Mouse (Mus musculus) testis, adult 2 months (tissue): ENCODE measurements at regions not wholly inside any gene's neighbourhood (a gene's known extent, or its start where the extent isn't known, plus 50 kb on each side); places are given as distances from the start of the nearest gene placed in this dataset.

Experiments used
- H3K27ac ChIP-seq: fragments of 200-500 bp; 2 replicates; pipeline ENCODE4 v1.5.1; 2012; ENCODE audit warnings: low read depth, low read length; ENCODE audit not compliant: control insufficient read depth, insufficient read depth
- H3K27me3 ChIP-seq: fragments of 200-500 bp; 2 replicates; pipeline ENCODE4 v1.6.1; 2012; ENCODE audit warnings: mild to moderate bottlenecking, low read length, moderate library complexity; ENCODE audit not compliant: control insufficient read depth, insufficient read depth
- H3K36me3 ChIP-seq: fragments of 200-500 bp; 2 replicates; pipeline ENCODE4 v1.6.1; 2012; ENCODE audit warnings: mild to moderate bottlenecking, low read length; ENCODE audit not compliant: control insufficient read depth, insufficient read depth
- H3K4me1 ChIP-seq: fragments of 200-500 bp; 2 replicates; pipeline ENCODE4 v1.6.1; 2012; ENCODE audit warnings: low read length; ENCODE audit not compliant: control insufficient read depth, insufficient read depth
- H3K4me3 ChIP-seq: fragments of 200-500 bp; 2 replicates; pipeline ENCODE4 v1.5.1; 2012; ENCODE audit warnings: low read depth, mild to moderate bottlenecking, low read length, moderate library complexity, mixed read lengths; ENCODE audit not compliant: control insufficient read depth
- CTCF ChIP-seq: fragments of 200-500 bp; IDR thresholded peaks from 2 replicates; pipeline ENCODE4 v1.5.1; 2012; ENCODE audit warnings: low read depth, mild to moderate bottlenecking, inconsistent platforms, low read length, moderate library complexity; ENCODE audit not compliant: control insufficient read depth, insufficient read depth, insufficient replicate concordance
- POLR2A ChIP-seq: fragments of 200-500 bp; IDR thresholded peaks from 2 replicates; pipeline ENCODE4 v1.6.1; 2012; ENCODE audit warnings: low read depth, mild to moderate bottlenecking, inconsistent platforms, low read length, moderate library complexity; ENCODE audit not compliant: control insufficient read depth

DNA sequence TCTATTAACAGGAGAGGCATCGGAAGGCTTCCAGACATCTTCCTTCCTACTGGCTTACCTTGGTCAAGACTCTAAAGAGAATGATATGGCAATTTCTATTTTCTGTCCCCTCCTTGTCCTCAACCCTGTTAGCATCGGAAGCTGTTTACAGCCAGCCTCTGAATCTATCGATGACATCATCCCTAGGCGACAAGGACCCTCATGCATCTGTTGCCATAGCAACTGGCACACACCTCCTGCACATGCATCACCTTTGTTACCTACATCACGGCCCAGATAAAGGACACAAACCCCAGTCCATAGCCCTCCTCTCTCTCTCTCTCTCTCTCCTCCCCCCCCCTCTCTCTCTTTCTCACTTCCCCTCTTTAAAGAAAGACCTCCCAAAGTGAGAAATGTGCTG, 123.1 kb upstream of the Cdkn3 start:
- H3K27ac ChIP-seq, result no peak overlapping the region
- no peaks in the 10 kb centered on the region for H3K36me3 ChIP-seq
- no peaks in the 10 kb centered on the region for H3K27me3 ChIP-seq
- H3K4me3 ChIP-seq, result no peak overlapping the region; the same call in 1 of the 2 replicates
- peaks cover 21% of the 10 kb centered on the region for H3K4me1 ChIP-seq
- TF ChIP-seq CTCF, result no peak
- TF ChIP-seq POLR2A, result no peak

DNA sequence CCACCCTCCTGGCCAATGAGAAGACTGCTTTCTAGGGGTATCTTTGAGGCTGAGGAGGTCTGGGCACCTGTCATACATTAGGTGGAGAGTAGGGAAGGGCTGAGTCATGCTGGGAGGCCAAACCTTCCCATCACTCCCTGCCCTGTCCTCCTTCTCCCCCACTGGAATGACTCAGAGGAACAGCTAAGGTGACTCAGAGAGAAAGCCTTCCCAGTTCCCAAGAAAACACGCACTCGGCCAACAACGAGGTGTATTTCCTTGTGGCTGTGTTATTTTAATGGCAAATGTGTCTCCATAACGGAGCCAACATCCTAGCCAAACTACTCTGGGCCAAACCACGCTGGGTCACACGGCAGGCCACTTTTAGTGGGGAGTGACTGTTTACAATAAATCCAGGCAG, 124.0 kb upstream of the Cdkn3 start:
- no peaks in the 10 kb centered on the region for H3K36me3 ChIP-seq
- H3K27me3 ChIP-seq, result no peaks in the 10 kb centered on the region
- no peak overlapping the region for H3K27ac ChIP-seq
- peak overlapping the region; percentile 37; the same call in 1 of the 2 replicates for H3K4me3 ChIP-seq
- H3K4me1 ChIP-seq, result peaks cover 21% of the 10 kb centered on the region
- TF ChIP-seq CTCF (no peak), POLR2A (no peak)

DNA sequence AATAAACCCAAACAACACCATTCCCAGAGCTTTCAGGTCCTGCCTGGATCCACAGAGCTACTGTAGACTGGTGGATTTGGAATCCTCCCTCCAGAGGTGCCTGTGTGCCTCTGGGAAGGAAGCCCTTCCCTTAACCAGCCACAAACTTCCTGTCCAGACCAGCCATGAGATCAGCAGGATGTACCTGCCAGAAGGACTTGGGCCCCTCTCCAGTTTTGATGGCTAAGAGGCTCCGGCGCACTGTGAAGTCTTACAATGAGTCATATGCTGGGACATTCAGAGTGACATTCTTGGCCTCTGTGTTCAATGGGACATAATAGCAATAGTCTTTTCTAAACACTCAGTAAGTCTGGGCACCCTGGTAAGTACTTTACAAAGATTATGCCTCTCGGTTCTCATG, 125.0 kb upstream of the Cdkn3 start:
- Histone ChIP-seq H3K27ac (no peak overlapping the region), H3K4me1 (peaks cover 21% of the 10 kb centered on the region), H3K27me3 (no peaks in the 10 kb centered on the region), H3K36me3 (no peaks in the 10 kb centered on the region), H3K4me3 (peak overlapping the region; percentile 17)
- TF ChIP-seq POLR2A (no peak), CTCF (no peak)

DNA sequence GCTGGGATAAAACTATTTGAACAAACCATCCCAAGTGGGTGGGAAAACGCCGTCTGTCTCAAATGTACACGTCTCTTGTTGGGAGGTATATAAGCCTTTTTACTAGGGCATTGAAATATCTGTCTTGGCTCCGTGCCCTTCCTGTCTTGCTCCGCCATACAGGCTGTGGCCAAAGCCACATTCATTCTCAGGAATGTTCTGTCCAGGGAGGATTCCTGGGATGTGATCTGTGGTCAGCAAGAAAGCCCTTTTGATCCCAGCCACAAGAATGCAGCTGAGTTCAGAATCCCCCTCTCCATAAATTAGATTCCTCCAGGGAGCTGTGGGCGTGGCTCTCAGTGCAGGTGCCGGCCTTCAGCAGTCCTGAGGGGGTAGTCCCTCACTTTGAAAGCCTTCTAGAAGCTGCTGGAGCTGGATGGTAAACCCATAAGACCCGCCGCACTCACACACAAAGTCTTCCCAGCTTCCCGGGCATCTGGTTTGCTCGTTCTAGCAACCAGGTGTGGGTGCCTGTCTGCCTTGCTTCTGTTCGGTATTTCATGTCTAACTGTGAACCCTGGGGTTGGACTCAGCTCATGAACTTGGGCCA, 125.6 kb upstream of the Cdkn3 start:
- TF ChIP-seq CTCF (no peak), POLR2A (no peak)
- H3K4me3 ChIP-seq, result peak overlapping the region; percentile 77
- no peak overlapping the region for H3K27ac ChIP-seq
- H3K4me1 ChIP-seq, result peaks cover 21% of the 10 kb centered on the region
- H3K36me3 ChIP-seq, result no peaks in the 10 kb centered on the region
- no peaks in the 10 kb centered on the region for H3K27me3 ChIP-seq

DNA sequence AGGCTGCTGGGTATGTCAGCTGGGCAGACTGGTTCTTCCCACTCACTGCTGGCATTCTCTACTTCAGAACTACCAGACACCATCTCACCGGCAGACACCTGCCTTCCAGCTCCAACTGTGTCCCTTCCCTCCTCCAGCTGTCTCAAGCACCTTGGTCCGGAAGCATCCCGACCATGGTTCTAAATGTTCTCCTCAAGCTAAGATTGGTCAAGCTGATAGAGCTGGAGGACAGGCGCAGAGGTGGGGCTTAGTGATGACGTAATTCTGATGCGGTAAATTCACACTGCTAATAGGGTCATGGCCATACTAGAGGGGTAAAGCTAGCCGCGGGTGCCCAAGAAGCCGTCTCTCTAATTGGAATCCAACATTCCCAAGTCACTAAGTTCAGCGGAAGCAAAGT, 126.1 kb upstream of the Cdkn3 start:
- H3K36me3 ChIP-seq, result no peaks in the 10 kb centered on the region
- peak overlapping the region; percentile 77 for H3K4me3 ChIP-seq
- H3K4me1 ChIP-seq, result peaks cover 21% of the 10 kb centered on the region
- H3K27ac ChIP-seq, result no peak overlapping the region
- TF ChIP-seq CTCF (no peak), POLR2A (no peak)
- H3K27me3 ChIP-seq, result no peaks in the 10 kb centered on the region

DNA sequence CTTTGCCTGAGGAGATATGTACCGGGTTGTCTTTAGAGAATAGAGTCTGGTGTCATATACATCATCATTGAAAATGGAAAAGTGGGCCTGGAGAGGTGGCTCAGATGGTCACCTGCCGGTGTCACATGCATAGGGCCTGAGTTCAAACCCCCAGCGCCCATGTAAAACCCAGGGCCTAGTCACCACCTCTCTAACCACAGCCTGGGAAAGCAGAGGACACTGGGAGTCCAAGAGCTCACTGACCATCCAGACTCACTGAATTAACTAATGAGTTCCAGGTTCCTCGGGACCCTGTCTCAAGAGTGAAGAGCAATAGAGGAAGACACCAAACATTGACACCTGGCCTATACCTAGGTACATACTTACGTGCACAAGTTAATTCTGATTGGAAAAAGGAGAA, 132.7 kb upstream of the Cdkn3 start:
- Histone ChIP-seq H3K27ac (no peak overlapping the region), H3K36me3 (no peaks in the 10 kb centered on the region), H3K4me1 (no peaks in the 10 kb centered on the region), H3K4me3 (no peak overlapping the region), H3K27me3 (no peaks in the 10 kb centered on the region)
- TF ChIP-seq POLR2A (no peak), CTCF (no peak)

DNA sequence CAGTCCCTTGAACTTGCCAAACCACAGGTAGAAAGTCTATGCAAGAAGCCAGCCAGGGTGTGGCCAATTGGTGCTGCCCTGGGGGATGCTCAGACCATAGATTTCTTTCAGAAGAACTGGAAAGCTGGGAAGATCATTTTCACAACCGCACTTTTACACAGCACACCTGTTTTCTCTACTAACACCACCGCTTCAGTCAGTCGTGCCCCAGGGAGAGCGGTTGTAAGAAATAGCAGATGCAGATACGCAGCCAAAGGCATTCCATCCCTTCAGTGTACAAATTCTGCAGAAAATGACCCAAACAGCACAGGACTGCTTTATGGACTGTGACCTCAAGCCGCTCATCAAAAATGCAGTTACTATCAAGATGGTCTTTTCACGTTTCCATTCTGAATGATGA, 134.6 kb upstream of the Cdkn3 start:
- no peaks in the 10 kb centered on the region for H3K4me1 ChIP-seq
- no peaks in the 10 kb centered on the region for H3K36me3 ChIP-seq
- H3K27me3 ChIP-seq, result no peaks in the 10 kb centered on the region
- no peak overlapping the region for H3K4me3 ChIP-seq
- H3K27ac ChIP-seq, result no peak overlapping the region
- TF ChIP-seq POLR2A, result no peak
- TF ChIP-seq CTCF, result no peak

DNA sequence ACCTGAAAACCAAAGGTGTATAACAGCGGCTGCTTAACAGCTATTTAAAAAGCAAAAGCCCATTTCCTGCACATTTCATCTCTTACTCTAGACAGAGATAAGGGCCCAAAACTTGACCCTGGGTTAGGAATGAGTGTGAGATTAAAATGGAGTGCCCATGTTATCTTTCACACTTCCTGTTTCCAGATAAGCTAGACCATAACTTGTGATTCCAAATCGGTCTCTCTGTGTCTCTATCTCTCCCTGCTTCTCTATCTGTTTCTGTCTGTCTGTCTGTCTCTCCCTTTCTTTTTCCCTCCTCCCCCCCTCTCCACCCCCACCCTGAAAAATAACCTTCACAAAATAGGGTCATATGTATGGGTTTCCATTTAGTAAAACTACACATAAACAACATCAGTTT, 136.7 kb upstream of the Cdkn3 start:
- Histone ChIP-seq H3K27ac (no peak overlapping the region), H3K4me3 (no peak overlapping the region), H3K4me1 (no peaks in the 10 kb centered on the region), H3K27me3 (no peaks in the 10 kb centered on the region), H3K36me3 (no peaks in the 10 kb centered on the region)
- TF ChIP-seq CTCF (no peak), POLR2A (no peak)
